Mouse (Mus musculus) intestine, embryonic 15.5 days (tissue): ENCODE data around the gene Cmip. TPM values are rescaled to one million over a fixed set of nuclear protein-coding genes. Genes with fewer than 3 reads are reported as not detected.
A peak's percentile ranks its signal among the peaks of the same experiment; 100 is the strongest.

Source experiments
- ATAC-seq: fragments of 200-750 bp; cut with Nextera tagmentation; 2 replicates; pipeline ENCODE4 v1.8.0; 2017; ENCODE audit warnings: moderate TSS enrichment, moderate library complexity
- H3K27ac ChIP-seq: fragments of 300-500 bp; sonication (generic); 2 replicates; pipeline ENCODE4 v1.5.1; 2015; ENCODE audit warnings: mild to moderate bottlenecking, inconsistent platforms
- H3K27me3 ChIP-seq: fragments of 300-500 bp; sonication (generic); replicated peaks from 2 replicates; pipeline ENCODE4 v1.6.1; 2015; ENCODE audit warnings: inconsistent platforms
- H3K36me3 ChIP-seq: fragments of 300-500 bp; sonication (generic); 2 replicates; pipeline ENCODE4 v1.6.1; 2015; ENCODE audit warnings: inconsistent platforms
- H3K4me1 ChIP-seq: fragments of 300-500 bp; sonication (generic); replicated peaks from 2 replicates; pipeline ENCODE4 v1.6.1; 2015; ENCODE audit warnings: inconsistent platforms
- H3K4me2 ChIP-seq: fragments of 300-500 bp; sonication (generic); replicated peaks from 2 replicates; pipeline ENCODE4 v1.6.1; 2015; ENCODE audit warnings: mild to moderate bottlenecking, inconsistent platforms
- H3K4me3 ChIP-seq: fragments of 300-500 bp; sonication (generic); replicated peaks from 2 replicates; pipeline ENCODE4 v1.5.1; 2015; ENCODE audit warnings: inconsistent platforms
- H3K9ac ChIP-seq: fragments of 300-500 bp; sonication (generic); 2 replicates; pipeline ENCODE4 v1.6.1; 2015; ENCODE audit warnings: inconsistent platforms
- H3K9me3 ChIP-seq: fragments of 300-500 bp; sonication (generic); 2 replicates; pipeline ENCODE4 v1.6.1; 2016; ENCODE audit warnings: inconsistent platforms
- WGBS: fragments of 180-500 bp; shearing (Covaris S2); methylation state at CpG from one replicate; pipeline ENCODE4 v1.1.7; 2015; 5-methylcytosine and 5-hydroxymethylcytosine counted together
- polyA plus RNA-seq: library from polyadenylated mRNA; unstranded; fragments of >200 nt; fragmentation: Nextera tagmentation; extraction: Ambion mirVana; gene quantifications from 2 replicates; pipeline ENCODE4 v1.2.1, GENCODE M21; 2015

Gene Cmip
- polyA plus RNA-seq, 1 experiment from 2014 or later = 29.2 TPM

DNA sequence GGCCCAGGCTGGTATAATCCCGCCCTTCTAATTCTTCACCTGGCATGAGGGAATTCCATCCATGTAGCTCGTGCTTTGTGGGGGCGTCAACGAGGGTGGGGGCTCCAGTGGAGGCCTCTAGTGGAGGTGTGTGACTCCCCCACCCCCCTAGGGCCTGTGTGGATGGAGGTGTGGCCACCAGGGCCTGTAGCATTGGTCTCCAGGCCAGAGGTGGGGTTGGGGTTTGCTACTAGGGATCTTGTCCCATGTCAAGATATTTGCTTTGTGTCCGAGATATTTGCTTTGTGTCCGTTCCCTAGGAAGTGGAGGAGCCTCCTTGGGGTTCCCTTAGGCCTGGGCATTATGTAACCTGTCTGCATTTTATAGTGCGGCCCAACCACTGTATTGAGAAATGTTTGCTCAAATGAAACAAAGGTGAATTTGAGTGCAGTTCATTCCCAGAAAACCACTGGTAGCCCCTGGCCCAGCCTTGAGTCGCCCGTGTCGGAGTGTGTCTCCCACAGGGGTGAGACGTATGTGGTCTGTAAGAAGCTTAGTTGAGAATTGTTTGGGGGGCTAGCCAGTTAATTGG, 2.7 kb downstream of the Cmip start:
- Histone ChIP-seq H3K4me1 (peaks cover 50% of the 10 kb centered on the region), H3K36me3 (no peaks in the 10 kb centered on the region), H3K27ac (peak overlapping the region; percentile 79), H3K4me3 (peak overlapping the region; percentile 93), H3K27me3 (no peaks in the 10 kb centered on the region), H3K4me2 (peak overlapping the region; percentile 75), H3K9ac (peak overlapping the region; percentile 96), H3K9me3 (no peaks in the 10 kb centered on the region)
- 49% methylated on average over 11 of the region's 11 CpGs for WGBS
- ATAC-seq = no peak

DNA sequence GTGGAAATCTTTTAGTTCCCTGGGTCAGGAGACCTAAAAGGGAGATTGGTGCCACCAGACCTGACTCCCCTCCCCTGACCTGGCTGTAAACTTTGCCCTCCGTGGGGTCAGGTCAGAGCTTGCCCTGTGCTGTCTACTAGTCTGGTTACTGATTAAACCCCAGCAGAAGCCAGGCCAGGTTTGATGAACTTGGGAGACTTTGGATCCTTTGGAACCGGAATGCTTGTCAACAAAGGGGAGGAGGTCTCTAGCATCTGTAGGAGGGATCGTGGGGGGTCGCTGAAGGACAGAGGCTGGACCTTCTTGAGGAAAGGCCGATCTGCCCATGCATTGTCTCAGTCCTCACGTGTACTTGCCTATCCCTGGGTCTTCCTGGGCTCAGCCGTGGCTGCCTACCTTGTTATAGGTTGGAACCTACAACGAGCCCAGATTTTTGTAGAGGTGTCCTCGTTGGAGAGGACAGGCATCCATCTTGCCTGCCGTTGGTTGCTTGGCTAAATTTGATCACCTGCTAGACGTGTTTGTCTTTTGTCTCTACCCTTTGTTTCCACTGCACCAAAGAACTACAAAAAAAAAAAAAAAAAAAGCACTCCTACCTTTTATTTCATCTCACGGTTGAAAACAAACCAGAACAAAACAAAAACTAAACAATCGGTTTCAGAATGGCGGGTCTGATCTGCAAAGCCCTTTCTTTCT, 3.5 kb downstream of the Cmip start:
- Histone ChIP-seq H3K27ac (peak overlapping the region; percentile 79), H3K4me1 (peaks cover 57% of the 10 kb centered on the region), H3K4me2 (peak overlapping the region; percentile 75), H3K4me3 (peak overlapping the region; percentile 93), H3K36me3 (no peaks in the 10 kb centered on the region), H3K9me3 (no peaks in the 10 kb centered on the region), H3K9ac (peak overlapping the region; percentile 96; the same call in 1 of the 2 replicates), H3K27me3 (no peaks in the 10 kb centered on the region)
- no peak for ATAC-seq
- WGBS = 30% methylated on average over 14 of the region's 14 CpGs

DNA sequence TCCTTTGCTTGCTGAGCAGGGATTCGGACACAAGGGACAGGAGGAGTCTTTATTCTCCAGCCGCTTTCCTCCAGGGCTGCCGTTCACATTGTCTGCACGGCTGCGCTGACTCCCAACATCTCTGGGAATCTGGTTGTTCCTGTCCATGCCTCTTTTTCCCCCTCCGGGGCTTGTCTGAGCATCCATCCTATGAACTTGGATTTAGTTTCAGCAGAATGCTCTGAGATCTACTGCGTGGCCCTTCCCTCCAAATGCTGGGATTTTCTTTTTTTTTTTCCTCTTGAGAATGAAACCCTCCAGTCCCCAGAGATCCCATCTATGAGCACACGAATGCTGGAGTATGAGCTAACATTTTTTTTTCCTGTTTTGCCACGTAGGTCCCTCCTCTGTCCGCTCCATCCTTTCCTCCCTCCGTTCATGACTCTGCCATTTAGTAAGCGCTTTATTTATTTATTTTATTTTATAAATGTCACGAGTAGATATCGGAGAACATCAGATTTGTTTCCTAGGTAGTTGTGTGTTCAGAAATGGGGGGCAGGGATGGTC, 4.1 kb downstream of the Cmip start:
- WGBS = 35% methylated on average over 14 of the region's 14 CpGs
- peak overlapping the region; percentile 75 for H3K4me2 ChIP-seq
- H3K9ac ChIP-seq = peak overlapping the region; percentile 13; the same call in 1 of the 2 replicates
- peak overlapping the region; percentile 93; the same call in 1 of the 2 replicates for H3K4me3 ChIP-seq
- H3K9me3 ChIP-seq = no peaks in the 10 kb centered on the region
- no peak for ATAC-seq
- no peaks in the 10 kb centered on the region for H3K36me3 ChIP-seq
- H3K27me3 ChIP-seq = no peaks in the 10 kb centered on the region
- H3K4me1 ChIP-seq = peaks cover 56% of the 10 kb centered on the region
- H3K27ac ChIP-seq = no peak overlapping the region

DNA sequence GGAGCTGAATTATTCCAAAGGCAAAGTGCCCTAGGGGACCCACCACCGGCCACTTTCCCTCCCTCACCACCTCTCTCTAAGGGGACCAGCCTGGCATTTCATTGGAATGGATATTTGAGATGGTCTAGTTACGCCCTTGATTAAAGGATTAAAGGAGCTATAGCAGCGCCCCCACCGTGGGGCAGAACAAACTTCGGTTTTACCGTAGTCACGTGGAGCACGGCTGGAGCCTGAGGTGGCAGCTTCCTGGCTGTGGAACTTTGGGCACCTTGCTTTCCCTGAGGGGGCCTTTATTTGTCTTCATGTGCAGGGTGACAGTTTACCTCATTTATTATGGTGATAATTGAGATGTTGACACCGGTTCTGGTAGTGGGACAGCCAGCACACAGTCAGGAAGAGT, 4.8 kb downstream of the Cmip start:
- H3K27ac ChIP-seq = no peak overlapping the region
- H3K4me2 ChIP-seq = peak overlapping the region; percentile 75
- ATAC-seq = no peak
- H3K9me3 ChIP-seq = no peaks in the 10 kb centered on the region
- H3K4me1 ChIP-seq = peaks cover 54% of the 10 kb centered on the region
- no peaks in the 10 kb centered on the region for H3K36me3 ChIP-seq
- no peaks in the 10 kb centered on the region for H3K27me3 ChIP-seq
- no peak overlapping the region for H3K4me3 ChIP-seq
- WGBS = 36% methylated on average over 9 of the region's 9 CpGs
- no peak overlapping the region for H3K9ac ChIP-seq

DNA sequence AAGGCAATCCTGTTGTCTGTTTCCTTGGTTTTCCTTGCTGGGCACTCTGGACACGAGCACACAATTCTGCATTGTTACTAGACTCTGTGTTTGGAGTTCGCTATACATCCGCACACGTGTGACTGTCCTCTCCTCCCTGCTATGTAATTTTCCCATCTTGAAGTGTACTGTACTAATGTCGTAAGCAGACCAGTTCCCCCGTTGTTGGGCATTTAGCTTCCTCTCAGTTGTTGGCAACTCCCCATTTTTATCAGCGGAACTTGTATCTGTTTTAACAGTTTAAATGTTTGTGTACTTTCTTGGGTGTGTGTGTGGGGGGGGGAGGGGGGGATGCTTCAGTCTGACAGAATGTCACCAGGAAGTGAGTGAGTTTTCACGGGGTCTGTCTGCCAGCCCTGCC, 5.8 kb downstream of the Cmip start:
- no peak overlapping the region for H3K9ac ChIP-seq
- 0 out of 2 replicates have a peak overlapping the region, but pooled peaks have one; percentile 1 for H3K4me2 ChIP-seq
- H3K4me1 ChIP-seq = peaks cover 59% of the 10 kb centered on the region
- no peaks in the 10 kb centered on the region for H3K9me3 ChIP-seq
- ATAC-seq = no peak
- H3K4me3 ChIP-seq = no peak overlapping the region
- 34% methylated on average over 8 of the region's 8 CpGs for WGBS
- H3K27me3 ChIP-seq = no peaks in the 10 kb centered on the region
- H3K27ac ChIP-seq = no peak overlapping the region
- H3K36me3 ChIP-seq = no peaks in the 10 kb centered on the region

DNA sequence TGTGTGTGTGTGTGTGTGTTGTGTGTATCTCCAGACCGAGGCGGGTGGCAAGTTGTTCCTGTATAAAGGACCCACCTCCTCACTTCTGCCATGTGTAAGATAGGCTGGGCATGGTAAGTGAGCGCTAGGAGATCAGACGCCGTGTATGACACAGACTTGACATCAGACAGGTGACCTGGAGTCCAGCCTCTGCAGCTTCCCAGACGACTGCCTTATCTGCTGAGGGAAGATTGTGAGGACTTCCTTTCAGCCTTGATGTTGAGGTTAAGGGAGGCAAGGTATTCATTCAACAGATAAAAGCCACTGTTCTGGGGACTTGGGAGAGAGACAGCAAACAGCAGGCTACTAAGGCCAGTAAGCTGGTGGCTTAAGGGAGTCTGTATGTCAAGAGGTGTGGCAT, 6.6 kb downstream of the Cmip start:
- no peak overlapping the region for H3K4me2 ChIP-seq
- no peak overlapping the region for H3K4me3 ChIP-seq
- no peak for ATAC-seq
- H3K9ac ChIP-seq = no peak overlapping the region
- H3K9me3 ChIP-seq = no peaks in the 10 kb centered on the region
- WGBS = 46% methylated on average over 6 of the region's 6 CpGs
- H3K36me3 ChIP-seq = no peaks in the 10 kb centered on the region
- peaks cover 62% of the 10 kb centered on the region for H3K4me1 ChIP-seq
- no peaks in the 10 kb centered on the region for H3K27me3 ChIP-seq
- H3K27ac ChIP-seq = no peak overlapping the region

DNA sequence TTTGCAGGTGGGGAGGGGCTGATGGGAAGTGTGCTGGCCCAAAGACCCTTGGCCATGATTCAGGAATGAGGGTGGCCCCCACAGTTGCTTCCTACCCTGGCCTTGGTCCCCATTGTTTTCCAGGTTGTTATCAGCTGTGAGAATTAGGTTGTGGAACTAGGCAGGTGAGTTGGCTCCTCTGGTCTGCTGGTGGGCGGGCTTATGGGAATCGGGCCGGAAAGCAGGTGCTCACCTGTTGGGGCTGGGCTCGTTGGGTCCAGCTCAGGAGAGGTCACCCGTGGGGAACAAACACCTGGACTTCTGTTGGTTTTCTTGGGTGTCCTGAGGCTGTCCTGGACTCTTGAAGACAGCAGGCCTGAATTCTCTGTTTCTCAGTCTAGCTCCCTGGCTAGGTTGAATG, 8.2 kb downstream of the Cmip start:
- peak; percentile 29; the same call in 1 of the 2 replicates for ATAC-seq
- no peaks in the 10 kb centered on the region for H3K9me3 ChIP-seq
- H3K4me3 ChIP-seq = no peak overlapping the region
- H3K9ac ChIP-seq = no peak overlapping the region
- no peaks in the 10 kb centered on the region for H3K27me3 ChIP-seq
- peaks cover 48% of the 10 kb centered on the region for H3K4me1 ChIP-seq
- no peak overlapping the region; the same call in 1 of the 2 replicates for H3K4me2 ChIP-seq
- H3K36me3 ChIP-seq = no peaks in the 10 kb centered on the region
- 75% methylated on average over 5 of the region's 5 CpGs for WGBS
- H3K27ac ChIP-seq = 0 out of 2 replicates have a peak overlapping the region, but pooled peaks have one; percentile 20

DNA sequence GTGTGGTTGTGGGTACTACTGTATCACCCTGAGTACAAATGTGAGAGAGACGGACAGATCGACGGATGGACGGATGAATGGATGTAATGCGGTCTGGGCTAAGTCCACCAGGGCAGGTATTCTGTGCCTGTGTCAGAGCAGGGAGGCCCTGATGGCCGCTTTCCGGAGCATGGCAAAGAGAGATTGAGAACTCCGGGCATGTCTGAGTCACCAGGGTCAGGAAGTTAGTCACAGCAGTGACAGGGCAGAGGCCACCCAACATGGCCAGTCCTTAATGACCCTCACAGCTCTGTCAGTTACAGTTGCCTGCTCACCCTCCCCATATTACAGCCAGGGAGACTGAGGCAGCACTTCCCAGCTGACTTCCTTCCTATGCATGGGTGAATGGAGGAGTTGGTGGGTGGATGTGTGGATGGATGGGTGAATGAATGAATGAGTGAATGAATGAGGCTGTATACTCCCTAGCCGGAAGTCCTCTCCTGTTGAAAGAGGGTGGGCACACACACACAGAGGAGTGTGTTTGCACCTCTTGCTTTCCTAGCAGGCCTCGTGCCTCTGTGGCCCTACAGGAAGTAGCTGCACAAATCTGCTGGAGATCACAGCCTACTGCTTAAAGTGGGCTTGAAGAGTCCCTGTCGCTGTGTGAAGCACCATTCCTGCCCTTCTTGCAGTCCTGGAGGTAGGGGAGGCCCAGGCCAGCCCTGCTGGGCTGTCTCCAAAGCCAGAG, 10.7 kb downstream of the Cmip start:
- WGBS = 79% methylated on average over 11 of the region's 11 CpGs

DNA sequence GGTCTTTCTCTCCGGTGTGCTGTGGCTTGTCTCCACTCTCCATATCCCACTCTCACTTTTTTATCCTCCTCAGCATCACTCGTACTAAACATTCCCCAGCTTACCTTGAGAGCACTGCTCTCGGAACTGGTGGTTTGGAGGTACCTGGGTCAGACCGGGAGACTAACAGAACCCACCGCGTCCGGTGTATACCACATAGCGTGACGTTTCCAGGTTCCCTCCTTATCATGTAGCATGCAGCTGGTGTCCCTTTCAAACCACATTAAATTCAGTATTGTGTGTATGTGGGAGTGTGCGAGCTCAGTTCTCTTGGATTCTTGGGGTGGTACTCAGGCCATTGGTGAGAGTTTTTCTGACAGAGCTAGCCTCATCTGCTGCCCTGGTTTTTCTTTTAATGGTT, 21.4 kb downstream of the Cmip start:
- H3K27ac ChIP-seq = peak overlapping the region; percentile 61
- no peaks in the 10 kb centered on the region for H3K27me3 ChIP-seq
- H3K4me1 ChIP-seq = peaks cover 40% of the 10 kb centered on the region
- no peak for ATAC-seq
- H3K36me3 ChIP-seq = no peaks in the 10 kb centered on the region
- H3K4me2 ChIP-seq = no peak overlapping the region
- H3K9ac ChIP-seq = no peak overlapping the region
- 90% methylated on average over 10 of the region's 10 CpGs for WGBS
- no peaks in the 10 kb centered on the region for H3K9me3 ChIP-seq
- H3K4me3 ChIP-seq = no peak overlapping the region

More for the DNA sequence above, 10.7 kb downstream of the Cmip start:
- no peak overlapping the region for H3K27ac ChIP-seq
- H3K36me3 ChIP-seq = no peaks in the 10 kb centered on the region
- peaks cover 27% of the 10 kb centered on the region for H3K4me1 ChIP-seq
- no peak overlapping the region for H3K4me3 ChIP-seq
- H3K9ac ChIP-seq = no peak overlapping the region
- H3K27me3 ChIP-seq = no peaks in the 10 kb centered on the region
- no peaks in the 10 kb centered on the region for H3K9me3 ChIP-seq
- no peak overlapping the region for H3K4me2 ChIP-seq
- ATAC-seq = no peak

DNA sequence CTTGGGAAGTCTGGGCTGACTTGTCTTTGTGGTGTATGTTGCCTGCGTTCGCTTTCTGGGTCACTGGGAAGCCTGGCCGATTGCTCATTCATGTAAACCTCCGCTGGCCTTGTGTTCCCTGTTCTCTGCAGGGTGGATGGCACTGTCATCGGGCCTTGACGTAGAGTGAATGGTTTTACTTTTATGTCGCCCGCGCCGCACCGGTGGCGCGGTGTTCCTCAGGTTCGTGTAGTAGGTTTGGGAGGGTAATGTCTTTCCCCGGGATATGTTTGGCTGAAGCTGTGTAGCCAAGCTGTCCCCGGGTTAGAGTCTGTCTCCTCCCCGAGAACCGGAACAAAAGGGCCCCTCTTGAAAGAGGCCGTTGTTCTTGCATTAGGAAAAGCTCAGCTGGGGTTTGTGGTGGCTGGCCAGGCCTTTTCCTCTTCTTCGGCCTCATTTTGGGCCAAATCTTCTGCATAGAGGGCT, 21.8 kb downstream of the Cmip start:
- H3K9ac ChIP-seq = no peak overlapping the region
- H3K27ac ChIP-seq = peak overlapping the region; percentile 61
- no peak overlapping the region for H3K4me2 ChIP-seq
- H3K4me3 ChIP-seq = no peak overlapping the region
- H3K4me1 ChIP-seq = peaks cover 45% of the 10 kb centered on the region
- H3K36me3 ChIP-seq = no peaks in the 10 kb centered on the region
- H3K9me3 ChIP-seq = no peaks in the 10 kb centered on the region
- 76% methylated on average over 20 of the region's 20 CpGs for WGBS
- no peak for ATAC-seq
- H3K27me3 ChIP-seq = no peaks in the 10 kb centered on the region

DNA sequence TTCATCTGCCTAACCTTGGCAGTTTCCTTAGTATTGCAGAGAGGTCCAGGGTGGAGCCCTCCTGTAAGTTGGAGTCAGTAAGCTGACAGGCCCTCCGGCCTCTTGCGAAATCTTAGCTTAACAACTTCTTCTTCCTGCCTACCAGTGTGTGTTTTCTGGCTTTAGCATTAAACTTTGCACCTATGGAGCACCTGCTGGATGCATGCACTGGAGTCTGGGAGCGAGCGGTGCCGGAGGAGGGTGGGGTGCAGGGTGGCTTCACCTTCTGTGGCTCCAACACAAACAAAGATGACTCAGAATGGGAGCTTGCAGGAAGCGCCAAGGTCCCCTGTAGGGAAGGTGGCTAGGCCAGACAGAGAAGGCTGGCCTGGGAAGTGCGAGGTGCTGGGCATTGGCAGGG, 23.6 kb downstream of the Cmip start:
- H3K9me3 ChIP-seq = no peaks in the 10 kb centered on the region
- H3K4me1 ChIP-seq = peaks cover 47% of the 10 kb centered on the region
- no peak overlapping the region for H3K4me3 ChIP-seq
- H3K36me3 ChIP-seq = peaks cover 2% of the 10 kb centered on the region; the same call in 1 of the 2 replicates
- H3K4me2 ChIP-seq = no peak overlapping the region
- no peaks in the 10 kb centered on the region for H3K27me3 ChIP-seq
- no peak overlapping the region for H3K9ac ChIP-seq
- peak; percentile 94 for ATAC-seq
- WGBS = 62% methylated on average over 7 of the region's 7 CpGs
- peak overlapping the region; percentile 86 for H3K27ac ChIP-seq

DNA sequence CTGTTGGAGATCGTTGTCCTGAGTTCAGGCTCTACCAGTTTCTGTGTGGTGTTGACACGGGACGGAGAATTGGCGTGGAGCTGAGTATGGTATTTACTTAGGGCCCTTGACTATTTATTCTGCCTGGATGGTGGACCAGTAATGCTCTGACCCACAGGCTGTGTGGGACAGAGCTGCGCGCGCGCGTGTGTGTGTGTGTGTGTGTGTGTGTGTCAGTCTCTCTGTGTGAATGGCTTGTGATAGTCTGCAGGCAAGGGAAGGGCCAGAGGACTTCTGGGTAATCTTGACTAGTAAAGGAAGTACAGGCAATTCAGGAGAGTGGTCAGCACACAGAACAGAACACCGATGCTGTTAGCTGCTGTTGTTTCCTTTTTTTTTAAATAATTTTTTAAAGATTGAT, 24.8 kb downstream of the Cmip start:
- Histone ChIP-seq H3K4me3 (no peak overlapping the region), H3K27me3 (no peaks in the 10 kb centered on the region), H3K9me3 (no peaks in the 10 kb centered on the region), H3K9ac (no peak overlapping the region), H3K36me3 (peaks cover 3% of the 10 kb centered on the region; the same call in 1 of the 2 replicates), H3K4me1 (peaks cover 47% of the 10 kb centered on the region), H3K27ac (peak overlapping the region; percentile 84), H3K4me2 (peak overlapping the region; percentile 36)
- ATAC-seq = no peak
- WGBS = 74% methylated on average over 10 of the region's 10 CpGs
